Mouse (Mus musculus) ES-E14 (cell line): Measurements from ENCODE around the gene Tmem175.

Experiments
- HCFC1 ChIP-seq: IDR thresholded peaks from 2 replicates; pipeline ENCODE4 v1.6.1; 2012; ENCODE audit warnings: low read length, inconsistent platforms, borderline replicate concordance; ENCODE audit not compliant: insufficient read depth
- MAFK ChIP-seq: IDR thresholded peaks from 2 replicates; pipeline ENCODE4 v1.6.1; 2014; ENCODE audit warnings: mild to moderate bottlenecking, low read depth, low read length, inconsistent platforms; ENCODE audit not compliant: insufficient read depth

DNA sequence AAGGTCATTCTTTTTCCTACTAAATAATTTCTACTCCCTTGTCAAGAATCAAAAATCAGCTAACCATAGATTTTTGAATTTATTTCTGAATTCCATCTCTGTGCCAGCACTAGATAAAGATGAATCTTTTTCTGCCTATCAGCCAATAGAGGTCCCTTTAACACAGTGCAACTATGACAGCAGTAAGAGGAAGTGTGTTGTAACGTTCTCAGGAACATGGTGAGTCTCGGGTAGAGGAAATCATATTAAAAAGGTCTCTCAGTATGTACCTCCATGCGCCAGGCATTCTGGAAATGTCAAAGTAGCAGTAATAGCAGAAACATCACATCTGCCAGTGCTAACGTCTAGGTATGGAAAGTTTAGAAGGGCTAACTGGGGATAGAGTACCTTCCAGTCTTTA is 6.6 kb downstream of the Tmem175 start:
- TF ChIP-seq HCFC1 (no peak), MAFK (no peak)
